ENCODE assay signal across 22 mouse cellular contexts in genomic region chr1:156464963-156465362, GRCm38 (mm10). TPM values are rescaled to one million over a fixed set of nuclear protein-coding genes. Genes with fewer than 3 reads are reported as not detected.
DNase-seq lines count a peak whose midpoint lies in the region; ATAC-seq and TF ChIP-seq lines count a peak whose summit lies in the region.
"Had no signal": no experiment of that assay in that cellular context is flagged by ENCODE, and none has a peak within 500 bp of the region (broad histone marks: within the 10 kb centered on the region; RNA-seq: fewer than 3 reads in every experiment).

No protein-coding gene starts in this region.

- TF ChIP-seq POLR2A in lung, adult 2 months (IDR thresholded peaks at IDR 0.05; ENCODE audit: borderline replicate concordance, extremely low read depth, low read depth, low read length): no peak

- no peaks in the 10 kb centered on the region for H3K9me3 ChIP-seq in lung, postnatal 0 days (ENCODE audit: low read length)
- H3K9me3 ChIP-seq: embryonic facial prominence, embryonic 15.5 days had no signal

- DNase-seq in heart, adult 11 months: peak; percentile 25
- DNase-seq in heart, adult 18-20 months: no peak
- peak; percentile 69 for DNase-seq in lung, postnatal 0 days (ENCODE audit: low spot score)
- no peak for DNase-seq in lung, postnatal 4 days
- DNase-seq in lung, postnatal 25 days (ENCODE audit: low spot score): peak; percentile 60
- no peak for DNase-seq in lung, adult 2 months
- DNase-seq in layer of hippocampus, adult 9-11 months: no peak
- DNase-seq: adrenal gland, adult 8-10 months; cerebellum, adult 11 months; cerebellum, adult 18-20 months; cerebellum, adult 8-10 months; cerebellum, adult 9-11 months; cerebellum, postnatal 14 days; cerebellum, postnatal 36 days; embryo, embryonic 11 days had no signal

- TF ChIP-seq EP300 in lung, postnatal 0 days (IDR thresholded peaks at IDR 0.05): 0 out of 2 replicates have a peak, but pooled peaks have one; percentile 11

- H3K27ac ChIP-seq in lung, postnatal 0 days (ENCODE audit: low read length): peak overlapping the region; percentile 35; the same call in 1 of the 2 replicates
- H3K27ac ChIP-seq: embryonic facial prominence, embryonic 13.5 days; embryonic facial prominence, embryonic 15.5 days; forebrain, embryonic 10.5 days; forebrain, embryonic 12.5 days had no signal

- H3K4me1 ChIP-seq in lung, postnatal 0 days (ENCODE audit: insufficient read depth, low read depth, low read length): no peaks in the 10 kb centered on the region
- H3K4me1 ChIP-seq in lung, adult 2 months (ENCODE audit: control insufficient read depth, insufficient read depth, low read length): peaks cover 9% of the 10 kb centered on the region
- H3K4me1 ChIP-seq: embryonic facial prominence, embryonic 13.5 days; embryonic facial prominence, embryonic 15.5 days; forebrain, embryonic 10.5 days; forebrain, embryonic 12.5 days had no signal

- H3K4me2 ChIP-seq in lung, postnatal 0 days (replicated peaks; ENCODE audit: low read depth, low read length): no peak overlapping the region
- H3K4me2 ChIP-seq: embryonic facial prominence, embryonic 13.5 days; embryonic facial prominence, embryonic 15.5 days; forebrain, embryonic 12.5 days had no signal

- whole genome bisulfite sequencing in lung, postnatal 0 days: 50% methylated on average over 9 of the region's 9 CpGs
- 59% methylated on average over 9 of the region's 9 CpGs for WGBS in lung, adult 2 months

- H3K27me3 ChIP-seq in lung, postnatal 0 days (replicated peaks; ENCODE audit: insufficient read depth, low read length): no peaks in the 10 kb centered on the region
- H3K27me3 ChIP-seq: embryonic facial prominence, embryonic 13.5 days; embryonic facial prominence, embryonic 15.5 days; forebrain, embryonic 12.5 days had no signal

- H3K4me3 ChIP-seq in lung, postnatal 0 days (ENCODE audit: low read depth, low read length): no peak overlapping the region
- H3K4me3 ChIP-seq in lung, adult 2 months (replicated peaks; ENCODE audit: extremely low read depth, low read depth, low read length): no peak overlapping the region
- H3K4me3 ChIP-seq: embryonic facial prominence, embryonic 13.5 days; embryonic facial prominence, embryonic 15.5 days; erythroblast, embryonic 14.5 days; forebrain, embryonic 10.5 days; forebrain, embryonic 12.5 days had no signal

- peak; percentile 37 for ATAC-seq in lung, postnatal 0 days
- ATAC-seq: forebrain, embryonic 14.5 days; forebrain, embryonic 16.5 days had no signal

- no peak for TF ChIP-seq CTCF in lung, postnatal 0 days (IDR thresholded peaks at IDR 0.05)
- no peak for TF ChIP-seq CTCF in lung, adult 2 months (IDR thresholded peaks at IDR 0.05; ENCODE audit: insufficient read depth, low read length)

- H3K36me3 ChIP-seq in lung, postnatal 0 days (ENCODE audit: insufficient read depth, low read length): no peaks in the 10 kb centered on the region

- no peak overlapping the region for H3K9ac ChIP-seq in lung, postnatal 0 days (replicated peaks; ENCODE audit: low read depth)
- H3K9ac ChIP-seq: embryonic facial prominence, embryonic 13.5 days; embryonic facial prominence, embryonic 15.5 days; forebrain, embryonic 12.5 days had no signal

RNA-seq across cellular contexts. Expression of gene Soat1, which starts 9.2 kb away (rescaled TPM):
- total RNA-seq in heart, adult 18-20 months (2021): 10 to 100 TPM in 1 of 2 experiments, 1 to 10 TPM in 1; 8.2 to 11.9 TPM
- 110 and 140 TPM in 2 replicates for polyA plus RNA-seq in lung, postnatal 0 days (2015; fragmentation: Nextera tagmentation; extraction: Ambion mirVana)
- polyA plus RNA-seq in lung, adult 2 months (2012; rRNA removed): 61.3 and 104 TPM in 2 replicates

RNA-seq across cellular contexts. Expression of gene Axdnd1, which starts 44.0 kb away (rescaled TPM):
- total RNA-seq in heart, adult 18-20 months (2021): not detected
- polyA plus RNA-seq in lung, postnatal 0 days (2015; fragmentation: Nextera tagmentation; extraction: Ambion mirVana): 0.29 and 0.84 TPM in 2 replicates
- polyA plus RNA-seq in lung, adult 2 months (2012; rRNA removed): 0.20 TPM in 1 of 2 replicates, not detected in the other
- polyA plus RNA-seq: embryonic facial prominence, embryonic 15.5 days; erythroblast, embryonic 14.5 days; forebrain, embryonic 16.5 days had no signal

RNA-seq across cellular contexts. Expression of gene Gm10031, which starts 58.8 kb away (rescaled TPM):
- 10 to 100 TPM; 47.2 to 51.9 TPM for total RNA-seq in heart, adult 18-20 months (2021)
- polyA plus RNA-seq in lung, postnatal 0 days (2015; fragmentation: Nextera tagmentation; extraction: Ambion mirVana): 0.26 and 0.40 TPM in 2 replicates
- polyA plus RNA-seq in lung, adult 2 months (2012; rRNA removed): 11.0 and 12.2 TPM in 2 replicates

Comparison
In these comparisons a context has a peak if more than half of its experiments do, and no peak if none do; other contexts are left out.
1. DNase-seq: peak in heart, adult 11 months (single experiment), lung, postnatal 0 days (single experiment) and lung, postnatal 25 days (single experiment); none in heart, adult 18-20 months (0 of 2), lung, postnatal 4 days (0 of 2), lung, adult 2 months (single experiment) and layer of hippocampus, adult 9-11 months (single experiment).